17 mouse cellular contexts compared by ENCODE assay signal in genomic region chr10:111778111-111778510, GRCm38 (mm10).
"Had no signal": no experiment of that assay in that cellular context is flagged by ENCODE, and none has a peak within 500 bp of the region (broad histone marks: within the 10 kb centered on the region; RNA-seq: fewer than 3 reads in every experiment).

No protein-coding gene starts in this region.

- H3K9me3 ChIP-seq: limb, embryonic 13.5 days; liver, embryonic 15.5 days; megakaryocyte, embryonic 14.5 days; midbrain, embryonic 15.5 days; neural tube, embryonic 13.5 days; stomach, embryonic 15.5 days had no signal

- H3K9ac ChIP-seq: limb, embryonic 13.5 days; liver, embryonic 15.5 days; midbrain, embryonic 15.5 days; neural tube, embryonic 13.5 days; stomach, embryonic 15.5 days had no signal

- H3K4me3 ChIP-seq: limb, embryonic 13.5 days; liver, embryonic 15.5 days; megakaryocyte, embryonic 14.5 days; midbrain, embryonic 15.5 days; neural tube, embryonic 13.5 days; stomach, embryonic 15.5 days had no signal

- H3K4me2 ChIP-seq: limb, embryonic 13.5 days; liver, embryonic 11.5 days; liver, embryonic 15.5 days; midbrain, embryonic 11.5 days; midbrain, embryonic 15.5 days; neural tube, embryonic 13.5 days; stomach, embryonic 15.5 days had no signal

- DNase-seq: kidney, postnatal 36 days; layer of hippocampus, adult 9-11 months; lung, adult 2 months; retina, postnatal 1 day; right cerebral cortex, postnatal 14 days; thymus, adult 2 months; thymus, postnatal 25 days had no signal

- H3K27me3 ChIP-seq: limb, embryonic 13.5 days; liver, embryonic 15.5 days; midbrain, embryonic 15.5 days; neural tube, embryonic 13.5 days; stomach, embryonic 15.5 days had no signal

- H3K4me1 ChIP-seq: liver, embryonic 15.5 days; midbrain, embryonic 15.5 days; stomach, embryonic 15.5 days had no signal

- H3K36me3 ChIP-seq: limb, embryonic 13.5 days; liver, embryonic 15.5 days; midbrain, embryonic 15.5 days; neural tube, embryonic 13.5 days; stomach, embryonic 15.5 days had no signal

- H3K27ac ChIP-seq: kidney, postnatal 0 days; limb, embryonic 13.5 days; liver, embryonic 15.5 days; macrophage; midbrain, embryonic 15.5 days; neural tube, embryonic 13.5 days; stomach, embryonic 15.5 days had no signal

- ATAC-seq: midbrain, embryonic 15.5 days had no signal
